Mouse (Mus musculus): ENCODE results near the gene Nfia. TPM values are rescaled to one million over a fixed set of nuclear protein-coding genes. Genes with fewer than 3 reads are reported as not detected.

Nfia gene
- polyA plus RNA-seq, 1 experiment, result 1.4 TPM

DNA sequence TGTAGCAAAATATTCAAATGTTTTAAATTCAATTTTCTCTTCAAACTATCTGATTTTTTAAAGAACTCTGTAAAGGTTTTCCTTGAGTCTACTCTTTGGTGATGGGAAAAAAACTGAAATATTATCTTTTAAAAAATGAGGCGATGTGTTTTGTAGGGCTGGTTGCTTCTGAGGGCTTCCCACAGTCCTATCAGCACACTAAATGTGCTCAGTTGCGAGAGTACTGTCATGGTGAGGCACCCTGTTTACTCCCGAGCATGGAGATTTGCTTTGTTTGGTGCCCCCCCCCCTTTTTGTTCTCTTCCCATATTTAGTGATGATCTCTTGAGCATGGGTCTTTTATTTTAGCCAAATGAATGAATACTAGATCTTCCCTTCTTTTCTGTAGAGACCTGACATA, 9.5 kb downstream of the Nfia start:
- Histone ChIP-seq H3K27ac (ENCODE audit: insufficient read depth, low read length) (no peak overlapping the region), H3K4me3 (ENCODE audit: low read depth, low read length) (no peak overlapping the region), H3K9ac (ENCODE audit: low read depth, poor library complexity, severe bottlenecking) (no peak overlapping the region), H3K36me3 (ENCODE audit: control insufficient read depth, insufficient read depth, low read length, poor library complexity, severe bottlenecking) (no peaks in the 10 kb centered on the region), H3K27me3 (ENCODE audit: control insufficient read depth, insufficient read depth, low read length, poor library complexity, severe bottlenecking) (peaks cover 13% of the 10 kb centered on the region), H3K4me1 (ENCODE audit: control insufficient read depth, insufficient read depth, low read length) (no peaks in the 10 kb centered on the region), H3K9me3 (replicated peaks; ENCODE audit: control insufficient read depth, insufficient read depth, low read length, poor library complexity, severe bottlenecking) (no peaks in the 10 kb centered on the region)
- TF ChIP-seq POLR2A (IDR thresholded peaks at IDR 0.05; ENCODE audit: insufficient read depth, low read length) (no peak), CTCF (IDR thresholded peaks at IDR 0.05; ENCODE audit: low read depth, low read length) (no peak), EP300 (IDR thresholded peaks at IDR 0.05; ENCODE audit: insufficient read depth, low read depth, low read length) (no peak)

DNA sequence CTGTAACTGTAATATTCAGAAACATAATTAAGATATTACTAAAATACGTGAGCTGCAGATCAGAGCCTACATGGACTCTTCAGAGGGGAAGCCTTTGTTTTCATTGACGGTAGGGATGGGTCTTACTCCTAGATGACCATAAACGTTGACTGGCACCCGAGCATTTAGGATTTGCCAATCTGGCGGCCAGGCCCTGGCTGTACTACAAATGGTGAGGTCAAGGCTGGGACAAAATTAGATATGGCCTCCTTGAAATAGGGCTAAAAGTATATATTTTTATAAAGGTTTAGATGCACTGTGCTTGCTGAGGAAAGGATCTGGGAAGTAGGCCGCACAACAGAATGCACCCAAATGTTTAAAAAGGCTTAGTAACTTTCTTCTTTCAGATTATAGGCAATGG, 10.0 kb downstream of the Nfia start:
- H3K36me3 ChIP-seq (ENCODE audit: control insufficient read depth, insufficient read depth, low read length, poor library complexity, severe bottlenecking), result no peaks in the 10 kb centered on the region
- TF ChIP-seq POLR2A (IDR thresholded peaks at IDR 0.05; ENCODE audit: insufficient read depth, low read length) (no peak), EP300 (IDR thresholded peaks at IDR 0.05; ENCODE audit: insufficient read depth, low read depth, low read length) (no peak)
- H3K27me3 ChIP-seq (ENCODE audit: control insufficient read depth, insufficient read depth, low read length, poor library complexity, severe bottlenecking), result peaks cover 10% of the 10 kb centered on the region
- no peak overlapping the region for H3K9ac ChIP-seq (ENCODE audit: low read depth, poor library complexity, severe bottlenecking)
- H3K27ac ChIP-seq (ENCODE audit: insufficient read depth, low read length), result no peak overlapping the region
- H3K4me1 ChIP-seq (ENCODE audit: control insufficient read depth, insufficient read depth, low read length), result no peaks in the 10 kb centered on the region
- H3K4me3 ChIP-seq (ENCODE audit: low read depth, low read length), result no peak overlapping the region
- no peaks in the 10 kb centered on the region for H3K9me3 ChIP-seq (replicated peaks; ENCODE audit: control insufficient read depth, insufficient read depth, low read length, poor library complexity, severe bottlenecking)

DNA sequence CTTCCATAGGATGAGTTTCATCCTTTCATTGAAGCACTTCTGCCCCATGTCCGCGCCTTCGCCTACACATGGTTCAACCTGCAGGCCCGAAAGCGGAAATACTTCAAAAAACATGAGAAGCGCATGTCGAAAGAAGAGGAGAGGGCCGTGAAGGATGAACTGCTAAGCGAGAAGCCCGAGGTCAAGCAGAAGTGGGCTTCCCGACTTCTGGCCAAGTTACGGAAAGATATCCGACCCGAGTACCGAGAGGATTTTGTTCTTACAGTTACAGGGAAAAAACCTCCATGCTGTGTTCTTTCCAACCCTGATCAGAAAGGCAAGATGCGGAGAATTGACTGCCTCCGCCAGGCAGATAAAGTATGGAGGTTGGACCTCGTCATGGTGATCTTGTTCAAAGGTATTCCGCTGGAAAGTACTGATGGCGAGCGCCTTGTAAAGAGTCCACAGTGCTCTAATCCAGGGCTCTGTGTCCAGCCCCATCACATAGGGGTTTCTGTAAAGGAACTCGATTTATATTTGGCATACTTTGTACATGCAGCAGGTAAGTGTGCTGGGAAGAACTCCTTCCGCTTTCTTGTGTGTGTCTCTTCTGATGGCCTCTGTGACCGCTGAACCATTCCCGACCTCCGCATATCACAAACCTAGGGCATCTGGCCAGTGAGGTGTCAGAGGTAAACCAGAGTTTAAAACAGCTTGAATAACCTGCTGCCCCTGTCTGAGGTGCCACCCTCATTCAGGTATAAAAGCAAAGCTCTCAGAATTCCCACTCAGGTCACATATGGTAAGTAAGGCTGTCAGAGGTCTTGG, 10.7 kb downstream of the Nfia start:
- peaks cover 4% of the 10 kb centered on the region for H3K27me3 ChIP-seq (ENCODE audit: control insufficient read depth, insufficient read depth, low read length, poor library complexity, severe bottlenecking)

DNA sequence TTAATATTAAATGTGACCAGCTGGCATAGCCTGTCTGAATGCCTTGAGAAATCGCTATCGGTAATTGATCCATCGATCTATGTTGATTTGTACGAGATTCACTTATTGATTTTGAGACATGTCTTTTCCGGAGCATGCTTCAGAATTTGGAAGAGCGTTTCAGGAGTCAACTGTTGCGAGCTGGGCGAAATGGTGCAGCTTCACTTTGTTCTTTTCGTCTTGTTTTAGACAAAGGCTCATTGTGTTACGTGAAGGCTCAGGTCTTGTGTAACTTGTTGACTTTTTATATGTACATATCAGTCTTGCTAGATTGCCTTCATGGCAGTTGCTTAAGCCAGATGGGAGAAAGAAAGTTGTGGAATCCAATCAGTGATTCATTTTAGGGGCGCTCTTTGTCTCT, 11.7 kb downstream of the Nfia start:
- no peaks in the 10 kb centered on the region for H3K36me3 ChIP-seq (ENCODE audit: control insufficient read depth, insufficient read depth, low read length, poor library complexity, severe bottlenecking)
- H3K9ac ChIP-seq (ENCODE audit: low read depth, poor library complexity, severe bottlenecking), result no peak overlapping the region
- H3K27ac ChIP-seq (ENCODE audit: insufficient read depth, low read length), result no peak overlapping the region
- TF ChIP-seq EP300 (IDR thresholded peaks at IDR 0.05; ENCODE audit: insufficient read depth, low read depth, low read length) (no peak), CTCF (IDR thresholded peaks at IDR 0.05; ENCODE audit: low read depth, low read length) (no peak), POLR2A (IDR thresholded peaks at IDR 0.05; ENCODE audit: insufficient read depth, low read length) (no peak)
- H3K4me3 ChIP-seq (ENCODE audit: low read depth, low read length), result no peak overlapping the region
- no peaks in the 10 kb centered on the region for H3K9me3 ChIP-seq (replicated peaks; ENCODE audit: control insufficient read depth, insufficient read depth, low read length, poor library complexity, severe bottlenecking)
- H3K27me3 ChIP-seq (ENCODE audit: control insufficient read depth, insufficient read depth, low read length, poor library complexity, severe bottlenecking), result no peaks in the 10 kb centered on the region; the same call in none of the 2 replicates
- no peaks in the 10 kb centered on the region for H3K4me1 ChIP-seq (ENCODE audit: control insufficient read depth, insufficient read depth, low read length)

More for the DNA sequence above, 10.7 kb downstream of the Nfia start:
- Histone ChIP-seq H3K9me3 (replicated peaks; ENCODE audit: control insufficient read depth, insufficient read depth, low read length, poor library complexity, severe bottlenecking) (no peaks in the 10 kb centered on the region), H3K27ac (ENCODE audit: insufficient read depth, low read length) (no peak overlapping the region), H3K9ac (ENCODE audit: low read depth, poor library complexity, severe bottlenecking) (no peak overlapping the region), H3K36me3 (ENCODE audit: control insufficient read depth, insufficient read depth, low read length, poor library complexity, severe bottlenecking) (no peaks in the 10 kb centered on the region), H3K4me3 (ENCODE audit: low read depth, low read length) (no peak overlapping the region), H3K4me1 (ENCODE audit: control insufficient read depth, insufficient read depth, low read length) (no peaks in the 10 kb centered on the region)
- TF ChIP-seq EP300 (IDR thresholded peaks at IDR 0.05; ENCODE audit: insufficient read depth, low read depth, low read length), result no peak
- no peak for TF ChIP-seq CTCF (IDR thresholded peaks at IDR 0.05; ENCODE audit: low read depth, low read length)
- no peak for TF ChIP-seq POLR2A (IDR thresholded peaks at IDR 0.05; ENCODE audit: insufficient read depth, low read length)

DNA sequence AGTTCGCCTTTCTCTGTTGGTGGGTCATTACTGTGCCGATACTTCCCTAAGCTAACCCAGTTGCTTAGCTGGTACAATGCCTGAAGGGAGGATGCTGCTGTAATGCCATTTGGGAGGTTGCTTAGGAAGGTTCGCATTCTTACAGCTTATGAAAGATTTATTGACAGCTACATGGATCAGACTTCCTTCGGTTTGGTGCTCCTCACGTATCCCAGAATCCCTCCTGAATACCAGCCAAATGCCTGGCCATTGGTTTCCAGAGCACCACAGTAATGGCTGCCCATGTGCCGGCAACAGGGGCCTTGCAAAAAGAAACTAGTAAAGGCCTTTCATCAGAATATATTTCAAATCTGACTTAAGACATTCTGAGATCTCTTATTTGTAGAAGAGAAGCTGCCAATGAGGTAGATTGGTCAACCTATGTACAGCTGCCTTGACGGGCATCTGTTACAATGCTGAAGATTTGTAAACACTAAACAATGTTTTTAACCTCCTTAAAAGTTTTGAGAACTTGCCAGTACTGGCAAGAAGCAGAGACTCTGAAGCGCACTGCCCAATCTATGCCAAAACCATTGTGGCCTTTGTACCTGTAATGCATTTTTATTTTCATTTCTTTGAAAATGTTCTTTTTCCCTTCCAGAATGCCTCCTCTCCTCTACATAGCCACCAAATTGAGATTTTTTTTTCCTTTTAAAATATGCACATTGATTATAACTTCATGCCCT, 13.2 kb downstream of the Nfia start:
- Histone ChIP-seq H3K9me3 (replicated peaks; ENCODE audit: control insufficient read depth, insufficient read depth, low read length, poor library complexity, severe bottlenecking) (no peaks in the 10 kb centered on the region), H3K27ac (ENCODE audit: insufficient read depth, low read length) (no peak overlapping the region), H3K36me3 (ENCODE audit: control insufficient read depth, insufficient read depth, low read length, poor library complexity, severe bottlenecking) (no peaks in the 10 kb centered on the region), H3K4me1 (ENCODE audit: control insufficient read depth, insufficient read depth, low read length) (no peaks in the 10 kb centered on the region), H3K4me3 (ENCODE audit: low read depth, low read length) (no peak overlapping the region), H3K27me3 (ENCODE audit: control insufficient read depth, insufficient read depth, low read length, poor library complexity, severe bottlenecking) (no peaks in the 10 kb centered on the region; the same call in none of the 2 replicates), H3K9ac (ENCODE audit: low read depth, poor library complexity, severe bottlenecking) (no peak overlapping the region)
- TF ChIP-seq EP300 (IDR thresholded peaks at IDR 0.05; ENCODE audit: insufficient read depth, low read depth, low read length), result no peak
- no peak for TF ChIP-seq POLR2A (IDR thresholded peaks at IDR 0.05; ENCODE audit: insufficient read depth, low read length)
- TF ChIP-seq CTCF (IDR thresholded peaks at IDR 0.05; ENCODE audit: low read depth, low read length), result no peak

DNA sequence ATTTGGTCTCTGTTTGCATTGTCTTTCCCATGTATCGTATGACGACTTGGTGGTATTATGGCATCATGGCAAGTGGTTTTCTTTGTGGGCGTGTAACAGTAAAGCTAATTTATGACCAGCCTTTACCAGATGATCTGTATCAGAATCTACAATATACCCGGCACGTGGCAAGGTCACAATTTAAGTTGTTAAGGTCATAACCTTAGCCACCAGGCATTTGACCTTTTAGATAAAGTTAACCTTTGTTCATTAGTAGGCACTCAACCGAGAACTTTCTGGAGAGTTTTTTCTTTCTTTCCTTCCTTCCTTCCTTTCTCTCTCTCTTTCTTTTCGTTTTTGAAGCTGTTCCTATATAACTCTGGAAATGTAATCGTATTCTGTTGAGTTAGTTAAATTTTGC, 14.0 kb downstream of the Nfia start:
- H3K27ac ChIP-seq (ENCODE audit: insufficient read depth, low read length), result no peak overlapping the region
- no peaks in the 10 kb centered on the region for H3K9me3 ChIP-seq (replicated peaks; ENCODE audit: control insufficient read depth, insufficient read depth, low read length, poor library complexity, severe bottlenecking)
- no peaks in the 10 kb centered on the region; the same call in none of the 2 replicates for H3K27me3 ChIP-seq (ENCODE audit: control insufficient read depth, insufficient read depth, low read length, poor library complexity, severe bottlenecking)
- no peak for TF ChIP-seq POLR2A (IDR thresholded peaks at IDR 0.05; ENCODE audit: insufficient read depth, low read length)
- no peak for TF ChIP-seq CTCF (IDR thresholded peaks at IDR 0.05; ENCODE audit: low read depth, low read length)
- no peak for TF ChIP-seq EP300 (IDR thresholded peaks at IDR 0.05; ENCODE audit: insufficient read depth, low read depth, low read length)
- H3K4me1 ChIP-seq (ENCODE audit: control insufficient read depth, insufficient read depth, low read length), result no peaks in the 10 kb centered on the region
- H3K4me3 ChIP-seq (ENCODE audit: low read depth, low read length), result no peak overlapping the region
- H3K36me3 ChIP-seq (ENCODE audit: control insufficient read depth, insufficient read depth, low read length, poor library complexity, severe bottlenecking), result no peaks in the 10 kb centered on the region
- no peak overlapping the region for H3K9ac ChIP-seq (ENCODE audit: low read depth, poor library complexity, severe bottlenecking)
